Mouse (Mus musculus): ENCODE data around the gene Nppb. TPM values are rescaled to one million over a fixed set of nuclear protein-coding genes. Genes with fewer than 3 reads are reported as not detected.
A peak's percentile ranks its signal among the peaks of the same experiment; 100 is the strongest.

The Nppb gene
- total and polyA plus RNA-seq, 3 experiments, result not detected

DNA sequence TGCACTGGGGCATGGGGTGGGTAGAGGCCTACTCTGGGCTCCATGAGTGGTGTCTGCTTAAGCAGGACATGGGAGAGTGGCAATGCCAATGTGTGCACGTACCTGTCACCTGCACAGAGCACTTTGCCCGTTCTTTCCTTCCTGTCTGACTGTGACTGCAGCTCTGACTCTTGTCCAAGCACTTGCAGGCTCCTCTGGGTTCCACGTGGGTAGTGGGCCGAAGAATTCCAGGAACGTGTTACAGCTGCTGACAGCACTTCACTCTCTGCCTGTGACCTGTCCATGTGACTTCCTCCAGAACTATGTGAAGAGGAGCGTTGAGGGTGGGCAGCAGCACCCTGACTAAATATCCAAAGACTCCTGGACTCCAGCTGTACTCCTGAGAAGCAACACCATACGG, 19.9 kb upstream of the Nppb start:
- DNase-seq (ENCODE audit: low read depth, low spot score), result no peak
- H3K4me1 ChIP-seq (ENCODE audit: control insufficient read depth in 1 of 2, insufficient read depth in 2 of 2, low read length in 2 of 2), result peaks cover 0 to under 1% of the 10 kb centered on the region in 2 experiments; a peak in 1 of 4 replicates
- no peak overlapping the region for H3K4me3 ChIP-seq (ENCODE audit: control insufficient read depth in 1 of 2, insufficient read depth in 1 of 2, low read depth in 2 of 2, low read length in 2 of 2)
- H3K9ac ChIP-seq (ENCODE audit: control insufficient read depth, low read depth, low read length, poor library complexity, severe bottlenecking), result no peak overlapping the region
- no peak overlapping the region for H3K27ac ChIP-seq (ENCODE audit: control insufficient read depth, low read depth, low read length)
- TF ChIP-seq E2F4 (IDR thresholded peaks at IDR 0.05; ENCODE audit: borderline replicate concordance, low read depth, low read length), result no peak
- TF ChIP-seq CHD1 (IDR thresholded peaks at IDR 0.05; ENCODE audit: low read depth, low read length), result no peak
- TF ChIP-seq RAD21 (IDR thresholded peaks at IDR 0.05; ENCODE audit: low read depth, low read length), result no peak
- no peak for TF ChIP-seq POLR2AphosphoS5 (IDR thresholded peaks at IDR 0.05; ENCODE audit: borderline replicate concordance, low read depth, low read length)
- no peak for TF ChIP-seq TCF12 (IDR thresholded peaks at IDR 0.05; ENCODE audit: low read depth, low read length)
- no peak for TF ChIP-seq MYC (IDR thresholded peaks at IDR 0.05; ENCODE audit: low read depth, low read length)
- TF ChIP-seq ZKSCAN1 (IDR thresholded peaks at IDR 0.05; ENCODE audit: low read depth, low read length), result no peak
- no peaks in the 10 kb centered on the region for H3K9me3 ChIP-seq (replicated peaks; ENCODE audit: insufficient read depth, low read length)
- peaks cover 0 to 3% of the 10 kb centered on the region in 2 experiments; a peak in 2 of 4 replicates for H3K27me3 ChIP-seq (ENCODE audit: control insufficient read depth in 1 of 2, insufficient read depth in 2 of 2, low read length in 2 of 2)
- no peaks in the 10 kb centered on the region for H3K36me3 ChIP-seq (ENCODE audit: control insufficient read depth in 1 of 2, insufficient read depth in 2 of 2, low read length in 2 of 2)
- H3K79me2 ChIP-seq (ENCODE audit: control insufficient read depth, insufficient read depth, low read length, poor library complexity), result no peaks in the 10 kb centered on the region

DNA sequence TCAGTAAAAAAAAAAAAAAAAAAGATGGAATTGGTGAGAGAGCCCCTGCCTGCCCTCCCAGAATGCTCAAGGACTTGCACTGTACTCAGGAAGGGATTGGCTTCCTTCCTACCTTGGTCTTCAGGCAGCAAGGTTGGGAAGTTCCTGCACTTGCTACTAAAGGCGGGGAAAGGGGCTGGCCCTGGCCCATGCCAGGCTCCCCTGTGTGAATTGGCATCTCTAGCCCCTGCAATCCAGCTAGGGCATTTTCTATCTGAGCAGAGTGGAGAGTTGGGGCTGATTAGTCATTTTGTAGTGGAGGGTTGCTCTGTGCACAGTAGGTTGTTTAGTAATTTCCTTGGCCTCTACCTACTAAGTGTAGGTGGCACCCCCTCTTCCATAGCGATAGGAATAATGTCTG, 16.8 kb upstream of the Nppb start:
- Histone ChIP-seq H3K9ac (ENCODE audit: control insufficient read depth, low read depth, low read length, poor library complexity, severe bottlenecking) (no peak overlapping the region), H3K4me3 (ENCODE audit: control insufficient read depth in 1 of 2, insufficient read depth in 1 of 2, low read depth in 2 of 2, low read length in 2 of 2) (no peak overlapping the region), H3K79me2 (ENCODE audit: control insufficient read depth, insufficient read depth, low read length, poor library complexity) (no peaks in the 10 kb centered on the region), H3K4me1 (ENCODE audit: control insufficient read depth in 1 of 2, insufficient read depth in 2 of 2, low read length in 2 of 2) (no peaks in the 10 kb centered on the region), H3K9me3 (replicated peaks; ENCODE audit: insufficient read depth, low read length) (no peaks in the 10 kb centered on the region), H3K27ac (ENCODE audit: control insufficient read depth, low read depth, low read length) (no peak overlapping the region), H3K36me3 (ENCODE audit: control insufficient read depth in 1 of 2, insufficient read depth in 2 of 2, low read length in 2 of 2) (no peaks in the 10 kb centered on the region), H3K27me3 (ENCODE audit: control insufficient read depth in 1 of 2, insufficient read depth in 2 of 2, low read length in 2 of 2) (peaks cover 0 to 3% of the 10 kb centered on the region in 2 experiments; a peak in 2 of 4 replicates)
- TF ChIP-seq CTCF (IDR thresholded peaks at IDR 0.05 in 2 of 3, conservative IDR thresholded peaks at IDR 0.05 in 1 of 3; ENCODE audit: control insufficient read depth in 1 of 3, insufficient read depth in 1 of 3, low read depth in 2 of 3, low read length in 3 of 3, poor library complexity in 1 of 3, severe bottlenecking in 1 of 3) (no peak), JUND (IDR thresholded peaks at IDR 0.05; ENCODE audit: low read depth, low read length) (no peak), ZKSCAN1 (IDR thresholded peaks at IDR 0.05; ENCODE audit: low read depth, low read length) (peak; percentile 24; the same call in 1 of the 2 replicates), MEF2A (IDR thresholded peaks at IDR 0.05; ENCODE audit: extremely low read depth, insufficient replicate concordance, low read depth, low read length, poor library complexity, severe bottlenecking) (no peak), USF1 (IDR thresholded peaks at IDR 0.05; ENCODE audit: low read depth, low read length) (no peak), SMC3 (IDR thresholded peaks at IDR 0.05; ENCODE audit: low read depth, low read length) (no peak)
- DNase-seq (ENCODE audit: low read depth, low spot score), result no peak

DNA sequence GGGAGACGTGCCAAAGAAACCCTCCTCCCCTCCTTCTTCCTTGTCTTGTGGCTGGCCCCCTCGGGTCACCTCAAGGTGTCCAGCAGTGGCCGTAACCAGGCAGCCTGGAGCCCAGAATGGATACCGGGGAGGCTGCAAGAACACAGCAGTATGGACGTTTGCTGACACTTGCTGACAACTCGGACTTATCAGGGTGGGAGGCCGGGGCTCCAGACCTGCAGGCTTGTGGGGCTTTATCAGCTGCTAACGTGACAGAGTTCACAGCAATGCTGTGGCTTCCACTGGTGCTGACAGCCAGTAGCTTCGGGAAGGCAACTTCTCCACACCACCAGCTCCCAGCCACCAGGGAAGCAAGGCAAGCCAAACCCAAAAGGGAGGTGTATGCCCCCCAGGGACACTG, 16.3 kb upstream of the Nppb start:
- no peak overlapping the region for H3K9ac ChIP-seq (ENCODE audit: control insufficient read depth, low read depth, low read length, poor library complexity, severe bottlenecking)
- H3K27ac ChIP-seq (ENCODE audit: control insufficient read depth, low read depth, low read length), result no peak overlapping the region
- H3K27me3 ChIP-seq (ENCODE audit: control insufficient read depth in 1 of 2, insufficient read depth in 2 of 2, low read length in 2 of 2), result peaks cover 0 to 3% of the 10 kb centered on the region in 2 experiments; a peak in 2 of 4 replicates
- H3K4me3 ChIP-seq (ENCODE audit: control insufficient read depth in 1 of 2, insufficient read depth in 1 of 2, low read depth in 2 of 2, low read length in 2 of 2), result no peak overlapping the region
- H3K4me1 ChIP-seq (ENCODE audit: control insufficient read depth in 1 of 2, insufficient read depth in 2 of 2, low read length in 2 of 2), result no peaks in the 10 kb centered on the region
- H3K79me2 ChIP-seq (ENCODE audit: control insufficient read depth, insufficient read depth, low read length, poor library complexity), result no peaks in the 10 kb centered on the region
- H3K36me3 ChIP-seq (ENCODE audit: control insufficient read depth in 1 of 2, insufficient read depth in 2 of 2, low read length in 2 of 2), result no peaks in the 10 kb centered on the region
- peak; percentile 38 for DNase-seq (ENCODE audit: low read depth, low spot score)
- H3K9me3 ChIP-seq (replicated peaks; ENCODE audit: insufficient read depth, low read length), result no peaks in the 10 kb centered on the region
- TF ChIP-seq RAD21 (IDR thresholded peaks at IDR 0.05; ENCODE audit: low read depth, low read length) (no peak), MAX (IDR thresholded peaks at IDR 0.05; ENCODE audit: low read length) (no peak), USF2 (IDR thresholded peaks at IDR 0.05; ENCODE audit: borderline replicate concordance in 1 of 2, insufficient read depth in 1 of 2, low read depth in 1 of 2, low read length in 2 of 2) (no peak), TCF12 (IDR thresholded peaks at IDR 0.05; ENCODE audit: low read depth, low read length) (no peak), CHD1 (IDR thresholded peaks at IDR 0.05; ENCODE audit: low read depth, low read length) (no peak), NELFE (IDR thresholded peaks at IDR 0.05; ENCODE audit: low read depth, low read length) (no peak), MXI1 (IDR thresholded peaks at IDR 0.05; ENCODE audit: low read depth, low read length) (no peak), POLR2AphosphoS5 (IDR thresholded peaks at IDR 0.05; ENCODE audit: borderline replicate concordance, low read depth, low read length) (no peak), ZMIZ1 (IDR thresholded peaks at IDR 0.05; ENCODE audit: low read depth, low read length) (no peak), MAFK (IDR thresholded peaks at IDR 0.05; ENCODE audit: borderline replicate concordance, low read depth, low read length) (no peak), UBTF (IDR thresholded peaks at IDR 0.05; ENCODE audit: borderline replicate concordance, insufficient read depth, low read depth, low read length) (no peak), MYC (IDR thresholded peaks at IDR 0.05; ENCODE audit: low read depth, low read length) (no peak), HCFC1 (IDR thresholded peaks at IDR 0.05; ENCODE audit: low read depth, low read length) (no peak), TAL1 (IDR thresholded peaks at IDR 0.05; ENCODE audit: low read length) (no peak), NRF1 (IDR thresholded peaks at IDR 0.05; ENCODE audit: insufficient read depth, low read depth, low read length, poor library complexity, severe bottlenecking) (no peak), CTCF (IDR thresholded peaks at IDR 0.05 in 2 of 3, conservative IDR thresholded peaks at IDR 0.05 in 1 of 3; ENCODE audit: control insufficient read depth in 1 of 3, insufficient read depth in 1 of 3, low read depth in 2 of 3, low read length in 3 of 3, poor library complexity in 1 of 3, severe bottlenecking in 1 of 3) (no peak), BHLHE40 (IDR thresholded peaks at IDR 0.05; ENCODE audit: borderline replicate concordance, low read depth, low read length) (no peak)
